Mouse (Mus musculus): ENCODE data around the gene Mtmr11.
A peak's percentile ranks its signal among the peaks of the same experiment; 100 is the strongest.

The Mtmr11 gene

GRCm38 (mm10) chr3:96161869-96162840 lies at the start of gene Mtmr11:
Gene Mtmr11 (plus strand): TSS chr3:96162004.
- peak; percentile 47 for DNase-seq

- DNase-seq: no peak
Measured at GRCm38 (mm10) chr3:96113251-96113650, 48.6 kb upstream of the Mtmr11 start.

- DNase-seq: no peak
Measured at GRCm38 (mm10) chr3:96118142-96118541, 43.7 kb upstream of the Mtmr11 start.

GRCm38 (mm10) chr3:96118702-96119101 lies 43.1 kb upstream of the Mtmr11 start:
- no peak for DNase-seq

- DNase-seq: no peak
Measured at GRCm38 (mm10) chr3:96124235-96124634, 37.6 kb upstream of the Mtmr11 start.

- peak; percentile 6 for DNase-seq
Measured at GRCm38 (mm10) chr3:96128128-96128527, 33.7 kb upstream of the Mtmr11 start.

GRCm38 (mm10) chr3:96132478-96132877 lies 29.3 kb upstream of the Mtmr11 start:
- DNase-seq: no peak

GRCm38 (mm10) chr3:96133327-96133905 lies 28.4 kb upstream of the Mtmr11 start:
- DNase-seq: no peak

- no peak for DNase-seq
Measured at GRCm38 (mm10) chr3:96135011-96135410, 26.8 kb upstream of the Mtmr11 start.

GRCm38 (mm10) chr3:96147950-96148349 lies 13.9 kb upstream of the Mtmr11 start:
- peak; percentile 76 for DNase-seq

GRCm38 (mm10) chr3:96151836-96152235 lies 10.0 kb upstream of the Mtmr11 start:
- DNase-seq: no peak

GRCm38 (mm10) chr3:96152611-96153010 lies 9.2 kb upstream of the Mtmr11 start:
- DNase-seq: no peak

GRCm38 (mm10) chr3:96155501-96155900 lies 6.3 kb upstream of the Mtmr11 start:
- DNase-seq: no peak

- no peak for DNase-seq
Measured at GRCm38 (mm10) chr3:96159820-96160219, 2.0 kb upstream of the Mtmr11 start.

- DNase-seq: no peak
Measured at GRCm38 (mm10) chr3:96160222-96160802, 1.5 kb upstream of the Mtmr11 start.

- peak; percentile 81 for DNase-seq
Measured at GRCm38 (mm10) chr3:96160803-96161516, 844 bp upstream of the Mtmr11 start.

- DNase-seq: no peak
Measured at GRCm38 (mm10) chr3:96163040-96163439, 1.2 kb downstream of the Mtmr11 start.

GRCm38 (mm10) chr3:96168466-96169158 lies 6.8 kb downstream of the Mtmr11 start:
- no peak for DNase-seq

GRCm38 (mm10) chr3:96170276-96170675 lies 8.5 kb downstream of the Mtmr11 start:
- DNase-seq: no peak

- no peak for DNase-seq
Measured at GRCm38 (mm10) chr3:96170976-96171545, 9.3 kb downstream of the Mtmr11 start.

- DNase-seq: no peak
Measured at GRCm38 (mm10) chr3:96171583-96172196, 9.9 kb downstream of the Mtmr11 start.

Measured in embryo, embryonic 11 days (tissue).